Mouse (Mus musculus): Measurements from ENCODE around the gene Tex261. TPM values are rescaled to one million over a fixed set of nuclear protein-coding genes. Genes with fewer than 3 reads are reported as not detected.

Gene Tex261
- polyA plus RNA-seq, 1 experiment from 2014 or later: 101 TPM

GRCm38 (mm10) chr6:83749286-83749685, 26.3 kb downstream of the Tex261 start:
- H3K9me3 ChIP-seq (ENCODE audit: low read length): no peaks in the 10 kb centered on the region
- H3K4me1 ChIP-seq (ENCODE audit: insufficient read depth, low read depth, low read length): no peaks in the 10 kb centered on the region
- H3K27me3 ChIP-seq (replicated peaks; ENCODE audit: insufficient read depth, low read length): no peaks in the 10 kb centered on the region
- ATAC-seq (no peak), DNase-seq (ENCODE audit: low spot score) (no peak)
- H3K27ac ChIP-seq (ENCODE audit: low read length): no peak overlapping the region
- no peaks in the 10 kb centered on the region for H3K36me3 ChIP-seq (ENCODE audit: insufficient read depth, low read length)
- no peak overlapping the region for H3K9ac ChIP-seq (replicated peaks; ENCODE audit: low read depth)
- H3K4me2 ChIP-seq (replicated peaks; ENCODE audit: low read depth, low read length): no peak overlapping the region
- no peak for TF ChIP-seq EP300 (IDR thresholded peaks at IDR 0.05)
- TF ChIP-seq CTCF (IDR thresholded peaks at IDR 0.05): no peak
- H3K4me3 ChIP-seq (ENCODE audit: low read depth, low read length): no peak overlapping the region
- 48% methylated on average over 3 of the region's 3 CpGs for WGBS

GRCm38 (mm10) chr6:83745466-83745865, 30.1 kb downstream of the Tex261 start:
- TF ChIP-seq CTCF (IDR thresholded peaks at IDR 0.05) (no peak), EP300 (IDR thresholded peaks at IDR 0.05) (no peak)

DNA sequence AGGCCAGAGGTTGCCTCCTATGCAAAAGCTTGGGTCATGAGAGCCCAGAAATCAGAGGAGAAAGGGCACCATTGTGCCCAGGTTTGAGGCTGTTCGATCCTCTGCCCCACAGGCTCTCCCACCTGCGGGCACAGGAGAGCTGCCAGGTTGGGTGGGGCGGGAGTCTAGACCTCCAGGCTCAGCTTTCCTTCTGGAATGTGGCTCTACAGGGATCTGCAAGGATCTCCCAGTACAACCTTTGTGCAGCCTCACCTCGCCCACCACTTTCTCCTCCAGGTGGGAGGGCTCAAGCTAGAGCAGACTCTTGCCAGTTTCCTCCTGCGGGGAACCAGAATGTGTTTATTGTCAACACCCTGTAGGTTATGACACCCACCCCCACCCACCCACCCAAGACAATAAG, 31.1 kb downstream of the Tex261 start:
- Histone ChIP-seq H3K9me3 (ENCODE audit: low read length) (no peaks in the 10 kb centered on the region), H3K4me3 (ENCODE audit: low read depth, low read length) (no peak overlapping the region), H3K36me3 (ENCODE audit: insufficient read depth, low read length) (no peaks in the 10 kb centered on the region), H3K9ac (replicated peaks; ENCODE audit: low read depth) (no peak overlapping the region), H3K27me3 (replicated peaks; ENCODE audit: insufficient read depth, low read length) (no peaks in the 10 kb centered on the region), H3K27ac (ENCODE audit: low read length) (no peak overlapping the region), H3K4me2 (replicated peaks; ENCODE audit: low read depth, low read length) (no peak overlapping the region), H3K4me1 (ENCODE audit: insufficient read depth, low read depth, low read length) (no peaks in the 10 kb centered on the region)
- DNase-seq (ENCODE audit: low spot score) (peak; percentile 43), ATAC-seq (peak; percentile 64)
- no peak for TF ChIP-seq EP300 (IDR thresholded peaks at IDR 0.05)
- TF ChIP-seq CTCF (IDR thresholded peaks at IDR 0.05): no peak
- 23% methylated on average over 5 of the region's 5 CpGs for WGBS

More at GRCm38 (mm10) chr6:83745466-83745865, 30.1 kb downstream of the Tex261 start:
- 60% methylated on average over 2 of the region's 2 CpGs for WGBS
- H3K27ac ChIP-seq (ENCODE audit: low read length): no peak overlapping the region
- no peaks in the 10 kb centered on the region for H3K36me3 ChIP-seq (ENCODE audit: insufficient read depth, low read length)
- no peak overlapping the region for H3K4me2 ChIP-seq (replicated peaks; ENCODE audit: low read depth, low read length)
- DNase-seq (ENCODE audit: low spot score) (no peak), ATAC-seq (no peak)
- H3K9ac ChIP-seq (replicated peaks; ENCODE audit: low read depth): no peak overlapping the region
- H3K27me3 ChIP-seq (replicated peaks; ENCODE audit: insufficient read depth, low read length): no peaks in the 10 kb centered on the region
- H3K4me1 ChIP-seq (ENCODE audit: insufficient read depth, low read depth, low read length): no peaks in the 10 kb centered on the region
- no peaks in the 10 kb centered on the region for H3K9me3 ChIP-seq (ENCODE audit: low read length)
- no peak overlapping the region for H3K4me3 ChIP-seq (ENCODE audit: low read depth, low read length)

DNA sequence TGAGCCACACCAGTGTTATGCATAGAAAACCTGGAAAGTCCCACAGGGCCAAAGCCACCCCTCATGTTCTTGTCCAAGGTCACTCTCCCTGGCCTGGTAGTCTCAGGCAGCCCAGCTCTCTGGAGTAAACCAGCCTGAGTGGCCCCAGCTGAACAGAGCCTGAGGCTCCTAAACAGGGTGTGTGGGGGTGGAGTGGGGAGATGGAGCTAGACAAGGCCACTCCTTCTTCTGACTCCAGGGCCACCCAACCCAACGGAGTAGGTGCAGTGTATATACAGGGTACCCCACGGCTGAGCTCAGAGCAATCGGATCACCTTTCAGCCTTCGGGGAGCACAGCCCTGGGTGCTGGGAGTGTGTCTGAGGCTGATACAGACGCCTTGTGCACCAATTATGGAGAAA, 31.5 kb downstream of the Tex261 start:
- Histone ChIP-seq H3K27ac (ENCODE audit: low read length) (no peak overlapping the region), H3K27me3 (replicated peaks; ENCODE audit: insufficient read depth, low read length) (no peaks in the 10 kb centered on the region), H3K4me1 (ENCODE audit: insufficient read depth, low read depth, low read length) (no peaks in the 10 kb centered on the region), H3K4me2 (replicated peaks; ENCODE audit: low read depth, low read length) (no peak overlapping the region), H3K36me3 (ENCODE audit: insufficient read depth, low read length) (no peaks in the 10 kb centered on the region), H3K9me3 (ENCODE audit: low read length) (no peaks in the 10 kb centered on the region), H3K9ac (replicated peaks; ENCODE audit: low read depth) (no peak overlapping the region), H3K4me3 (ENCODE audit: low read depth, low read length) (no peak overlapping the region)
- ATAC-seq (peak; percentile 52), DNase-seq (ENCODE audit: low spot score) (no peak)
- WGBS: 56% methylated on average over 5 of the region's 5 CpGs
- no peak for TF ChIP-seq CTCF (IDR thresholded peaks at IDR 0.05)
- TF ChIP-seq EP300 (IDR thresholded peaks at IDR 0.05): no peak

DNA sequence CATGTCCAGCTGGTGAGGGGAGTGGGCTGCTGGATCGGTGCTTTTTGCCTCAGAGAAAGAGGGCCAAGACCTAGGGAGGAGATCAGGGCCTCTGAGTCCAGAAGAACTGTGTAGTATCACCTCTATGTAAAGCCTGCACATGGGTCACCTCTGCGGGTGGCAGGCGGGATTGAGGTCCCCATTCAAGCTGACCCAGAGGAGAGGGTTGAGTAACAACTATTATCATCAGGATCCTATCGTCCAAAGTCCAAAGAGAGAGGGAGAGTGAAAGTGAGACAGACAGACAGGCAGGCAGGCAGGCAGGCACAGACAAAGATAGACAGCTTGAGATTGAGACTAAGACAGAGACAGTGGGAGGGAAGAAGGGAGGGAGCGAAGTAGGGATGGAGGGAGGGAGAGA, 32.4 kb downstream of the Tex261 start:
- H3K9me3 ChIP-seq (ENCODE audit: low read length): no peaks in the 10 kb centered on the region
- no peak overlapping the region for H3K27ac ChIP-seq (ENCODE audit: low read length)
- DNase-seq (ENCODE audit: low spot score) (no peak), ATAC-seq (no peak)
- H3K9ac ChIP-seq (replicated peaks; ENCODE audit: low read depth): no peak overlapping the region
- no peaks in the 10 kb centered on the region for H3K27me3 ChIP-seq (replicated peaks; ENCODE audit: insufficient read depth, low read length)
- TF ChIP-seq EP300 (IDR thresholded peaks at IDR 0.05) (no peak), CTCF (IDR thresholded peaks at IDR 0.05) (no peak)
- H3K4me3 ChIP-seq (ENCODE audit: low read depth, low read length): no peak overlapping the region
- no peak overlapping the region for H3K4me2 ChIP-seq (replicated peaks; ENCODE audit: low read depth, low read length)
- H3K36me3 ChIP-seq (ENCODE audit: insufficient read depth, low read length): no peaks in the 10 kb centered on the region
- no peaks in the 10 kb centered on the region for H3K4me1 ChIP-seq (ENCODE audit: insufficient read depth, low read depth, low read length)
- WGBS: 62% methylated on average over 5 of the region's 5 CpGs

- no peak within 1 kb of the TSS for H3K27ac ChIP-seq (ENCODE audit: low read length)
- H3K36me3 ChIP-seq (ENCODE audit: insufficient read depth, low read length): no peaks in the 10 kb centered on the region
- TF ChIP-seq EP300 (IDR thresholded peaks at IDR 0.05): no peak
- TF ChIP-seq CTCF (IDR thresholded peaks at IDR 0.05): no peak
- no peak within 1 kb of the TSS for H3K9ac ChIP-seq (replicated peaks; ENCODE audit: low read depth)
- no peaks in the 10 kb centered on the region for H3K9me3 ChIP-seq (ENCODE audit: low read length)
- no peaks in the 10 kb centered on the region for H3K4me1 ChIP-seq (ENCODE audit: insufficient read depth, low read depth, low read length)
- whole genome bisulfite sequencing: 40% methylated on average over 5 of the region's 5 CpGs
- ATAC-seq (no peak), DNase-seq (ENCODE audit: low spot score) (peak; percentile 19)
- H3K4me3 ChIP-seq (ENCODE audit: low read depth, low read length): no peak within 1 kb of the TSS
- H3K27me3 ChIP-seq (replicated peaks; ENCODE audit: insufficient read depth, low read length): no peaks in the 10 kb centered on the region
- H3K4me2 ChIP-seq (replicated peaks; ENCODE audit: low read depth, low read length): no peak within 1 kb of the TSS
Observed at GRCm38 (mm10) chr6:83742761-83743160, 32.9 kb downstream of the Tex261 start, which contains the start of gene Atp6v1b1. TSS of gene Atp6v1b1 (plus strand) at chr6:83742990.

GRCm38 (mm10) chr6:83738596-83738995, 37.0 kb downstream of the Tex261 start:
- H3K36me3 ChIP-seq (ENCODE audit: insufficient read depth, low read length): no peaks in the 10 kb centered on the region
- 37% methylated on average over 6 of the region's 6 CpGs for whole genome bisulfite sequencing
- DNase-seq (ENCODE audit: low spot score): no peak

More at GRCm38 (mm10) chr6:83738596-83738995, 37.0 kb downstream of the Tex261 start:
- Histone ChIP-seq H3K9me3 (ENCODE audit: low read length) (no peaks in the 10 kb centered on the region), H3K27ac (ENCODE audit: low read length) (no peak overlapping the region), H3K4me1 (ENCODE audit: insufficient read depth, low read depth, low read length) (no peaks in the 10 kb centered on the region), H3K4me2 (replicated peaks; ENCODE audit: low read depth, low read length) (no peak overlapping the region), H3K27me3 (replicated peaks; ENCODE audit: insufficient read depth, low read length) (no peaks in the 10 kb centered on the region), H3K4me3 (ENCODE audit: low read depth, low read length) (no peak overlapping the region), H3K9ac (replicated peaks; ENCODE audit: low read depth) (no peak overlapping the region)
- ATAC-seq: no peak
- no peak for TF ChIP-seq CTCF (IDR thresholded peaks at IDR 0.05)
- no peak for TF ChIP-seq EP300 (IDR thresholded peaks at IDR 0.05)

All from lung, postnatal 0 days (tissue).